Mouse (Mus musculus): Measurements from ENCODE around the gene Vopp1.
A peak's percentile ranks its signal among the peaks of the same experiment; 100 is the strongest.

Gene Vopp1

GRCm38 (mm10) chr6:57703703-57704102 lies 121.3 kb downstream of the Vopp1 start:
- peak; percentile 11 for DNase-seq (ENCODE audit: extremely low read depth, insufficient read length, low spot score)

GRCm38 (mm10) chr6:57702743-57703499 lies 122.0 kb downstream of the Vopp1 start:
- DNase-seq (ENCODE audit: extremely low read depth, insufficient read length, low spot score), result peak; percentile 96

- DNase-seq (ENCODE audit: extremely low read depth, insufficient read length, low spot score), result no peak
These were observed 122.6 kb downstream of the Vopp1 start, which contains the start of gene Lancl2 for GRCm38 (mm10) chr6:57702376-57702742. Lancl2 (plus strand) TSS chr6:57702540.

GRCm38 (mm10) chr6:57701686-57702085 lies 123.3 kb downstream of the Vopp1 start:
- no peak for DNase-seq (ENCODE audit: extremely low read depth, insufficient read length, low spot score)

GRCm38 (mm10) chr6:57693116-57693515 lies 131.8 kb downstream of the Vopp1 start:
- no peak for DNase-seq (ENCODE audit: extremely low read depth, insufficient read length, low spot score)

GRCm38 (mm10) chr6:57691467-57692261 lies 133.3 kb downstream of the Vopp1 start, which contains the start of gene Pyurf:
Pyurf (minus strand) TSS chr6:57692078.
- peak; percentile 93 for DNase-seq (ENCODE audit: extremely low read depth, insufficient read length, low spot score)

- DNase-seq (ENCODE audit: extremely low read depth, insufficient read length, low spot score), result no peak
These were observed 140.8 kb downstream of the Vopp1 start for GRCm38 (mm10) chr6:57684156-57684555.

All from 3134 (cell line).